Mouse (Mus musculus) small intestine, adult 2 months (tissue): Measurements from ENCODE around the gene Gm20219. TPM values are rescaled to one million over a fixed set of nuclear protein-coding genes. Genes with fewer than 3 reads are reported as not detected.
"Not testable (repeated sequence)": the region's sequence is repeated elsewhere in the genome, so short reads cannot be mapped to it uniquely, and the experiment has no call there.

ENCODE experiments used
- H3K27ac ChIP-seq: fragments of 200-500 bp; 2 replicates; pipeline ENCODE4 v1.5.1; 2012; ENCODE audit warnings: low read depth, low read length, control low read depth, inconsistent platforms; ENCODE audit not compliant: insufficient read depth
- H3K27me3 ChIP-seq: fragments of 200-500 bp; 2 replicates; pipeline ENCODE4 v1.6.1; 2012; ENCODE audit warnings: mild to moderate bottlenecking, moderate library complexity, low read length, inconsistent platforms; ENCODE audit not compliant: control insufficient read depth, insufficient read depth
- H3K36me3 ChIP-seq: fragments of 200-500 bp; 2 replicates; pipeline ENCODE4 v1.6.1; 2012; ENCODE audit warnings: mild to moderate bottlenecking, low read length, control low read depth, inconsistent platforms; ENCODE audit not compliant: control insufficient read depth, insufficient read depth
- H3K4me1 ChIP-seq: fragments of 200-500 bp; 2 replicates; pipeline ENCODE4 v1.6.1; 2012; ENCODE audit warnings: low read length, inconsistent platforms, mixed read lengths; ENCODE audit not compliant: control insufficient read depth, insufficient read depth, insufficient read length
- H3K4me3 ChIP-seq: fragments of 200-500 bp; 2 replicates; pipeline ENCODE4 v1.5.1; 2012; ENCODE audit warnings: low read depth, mild to moderate bottlenecking, control low read depth, inconsistent platforms, low read length, moderate library complexity
- CTCF ChIP-seq: fragments of 200-500 bp; IDR thresholded peaks from 2 replicates; pipeline ENCODE4 v1.5.1; 2012; ENCODE audit warnings: low read depth, mild to moderate bottlenecking, control low read depth, inconsistent platforms, low read length, moderate library complexity, mixed read lengths; ENCODE audit not compliant: insufficient replicate concordance, insufficient read length; ENCODE audit errors: extremely low read depth
- POLR2A ChIP-seq: fragments of 200-500 bp; IDR thresholded peaks from 2 replicates; pipeline ENCODE4 v1.6.1; 2012; ENCODE audit warnings: low read depth, mild to moderate bottlenecking, control low read depth, inconsistent platforms, low read length, moderate library complexity
- WGBS: fragments of 180-500 bp; shearing (Covaris S2); methylation state at CpG from one replicate; pipeline ENCODE4 v1.1.7; 2018; 5-methylcytosine and 5-hydroxymethylcytosine counted together
- polyA plus RNA-seq: library from polyadenylated mRNA; depleted of rRNA; stranded (reverse); fragments of >200 nt; gene quantifications from 2 replicates; pipeline ENCODE4 v1.2.3, GENCODE M21; 2012; rRNA removed

The Gm20219 gene
- polyA plus RNA-seq, 1 experiment: 2.7 TPM

DNA sequence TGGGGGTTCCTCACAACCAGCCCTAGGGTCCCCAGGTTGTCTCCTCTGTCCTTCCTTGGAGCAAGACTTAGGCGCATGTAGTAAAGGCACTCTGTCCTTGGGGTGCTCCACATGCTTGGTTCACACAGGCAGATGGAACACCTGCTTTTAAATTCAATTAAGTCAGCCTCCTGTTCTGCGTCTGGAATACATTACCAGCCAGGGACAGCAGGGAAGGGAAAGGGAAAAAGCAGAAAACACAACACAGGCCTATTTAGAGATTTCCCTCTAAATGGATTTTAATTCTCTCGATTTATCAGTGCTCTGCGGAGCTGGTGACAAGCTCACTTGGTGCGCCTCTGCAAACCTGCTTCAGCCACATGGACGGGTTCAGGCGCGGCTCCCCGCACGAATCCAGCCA lies 48.8 kb downstream of the Gm20219 start:
- WGBS: 92% methylated on average over 10 of the region's 10 CpGs

DNA sequence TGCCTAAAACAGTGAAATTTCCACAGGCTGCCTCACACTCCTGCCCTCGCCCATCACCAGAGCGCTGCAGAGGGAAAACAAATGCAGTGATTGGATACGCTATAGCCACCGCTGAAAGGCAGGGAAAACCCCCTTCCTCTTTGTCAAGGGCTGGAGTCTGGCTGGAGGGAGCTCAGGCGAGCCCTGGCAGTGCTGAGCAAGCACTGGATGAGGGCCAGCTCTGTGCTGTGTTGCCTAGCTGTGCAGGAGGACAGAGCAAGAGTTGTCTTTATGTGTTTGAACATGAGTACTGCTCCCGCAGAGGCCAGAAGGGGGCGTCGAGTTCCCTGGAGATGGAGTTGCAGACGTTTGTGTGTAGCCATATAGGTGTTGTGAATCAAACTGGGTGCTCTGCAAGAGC lies 51.7 kb downstream of the Gm20219 start:
- WGBS: 27% methylated on average over 9 of the region's 9 CpGs

More for the DNA sequence above, 48.8 kb downstream of the Gm20219 start:
- H3K4me3 ChIP-seq: no peak overlapping the region
- no peak overlapping the region for H3K27ac ChIP-seq
- H3K27me3 ChIP-seq: peaks cover 5% of the 10 kb centered on the region
- peaks cover 16% of the 10 kb centered on the region for H3K4me1 ChIP-seq
- H3K36me3 ChIP-seq: no peaks in the 10 kb centered on the region
- TF ChIP-seq CTCF: no peak
- TF ChIP-seq POLR2A: no peak

GRCm38 (mm10) chr17:56501635-56502400 lies 52.4 kb downstream of the Gm20219 start:
- not testable (repeated sequence) for H3K4me1 ChIP-seq, H3K36me3 ChIP-seq, H3K27me3 ChIP-seq, H3K27ac ChIP-seq, H3K4me3 ChIP-seq
- 66% methylated on average over 2 of the region's 2 CpGs for WGBS

More for the DNA sequence above, 51.7 kb downstream of the Gm20219 start:
- Histone ChIP-seq H3K4me1 (peaks cover 9% of the 10 kb centered on the region), H3K27ac (no peak overlapping the region), H3K36me3 (no peaks in the 10 kb centered on the region), H3K4me3 (no peak overlapping the region), H3K27me3 (no peaks in the 10 kb centered on the region)
- TF ChIP-seq POLR2A (no peak), CTCF (no peak)

Other genes with a start within 250 kb of the Gm20219 start
- gene Kdm4b, start 228.3 kb downstream of the Gm20219 start, polyA plus RNA-seq: 20.5 and 38.3 TPM in 2 replicates
- 42.5 and 54.1 TPM in 2 replicates for gene Ptprs, start 77.9 kb downstream of the Gm20219 start, polyA plus RNA-seq
- not detected in 2 replicates for gene Znrf4, start 42.0 kb downstream of the Gm20219 start, polyA plus RNA-seq
- gene Safb2, start 30.2 kb upstream of the Gm20219 start, polyA plus RNA-seq: 69.2 and 110 TPM in 2 replicates
- gene Safb, start 30.4 kb upstream of the Gm20219 start, polyA plus RNA-seq: 47.8 and 95.7 TPM in 2 replicates
- gene 2410015M20Rik, start 55.4 kb upstream of the Gm20219 start, polyA plus RNA-seq: 136 and 142 TPM in 2 replicates
- 1,882 and 2,245 TPM in 2 replicates for gene Rpl36, start 59.0 kb upstream of the Gm20219 start, polyA plus RNA-seq
- gene Lonp1, start 72.5 kb upstream of the Gm20219 start, polyA plus RNA-seq: 31.1 and 55.7 TPM in 2 replicates
- 0.09 and 0.25 TPM in 2 replicates for gene Catsperd, start 73.8 kb upstream of the Gm20219 start, polyA plus RNA-seq
- gene Ranbp3, start 118.9 kb upstream of the Gm20219 start, polyA plus RNA-seq: 37.2 and 65.1 TPM in 2 replicates
- 662 and 1,009 TPM in 2 replicates for gene Ndufa11, start 163.4 kb upstream of the Gm20219 start, polyA plus RNA-seq
- 13.2 and 18.0 TPM in 2 replicates for gene Vmac, start 163.6 kb upstream of the Gm20219 start, polyA plus RNA-seq
- 34.9 and 36.8 TPM in 2 replicates for gene Nrtn, start 203.1 kb upstream of the Gm20219 start, polyA plus RNA-seq
- gene Dus3l, start 210.4 kb upstream of the Gm20219 start, polyA plus RNA-seq: 32.1 and 55.6 TPM in 2 replicates
- gene Prr22, start 215.9 kb upstream of the Gm20219 start, polyA plus RNA-seq: 2.0 and 3.7 TPM in 2 replicates